Mouse (Mus musculus): ENCODE results near the gene C130050O18Rik. TPM values are rescaled to one million over a fixed set of nuclear protein-coding genes. Genes with fewer than 3 reads are reported as not detected.

C130050O18Rik gene
- 10 to 100 TPM; 64.5 to 66.6 TPM for total RNA-seq (2023)

GRCm38 (mm10) chr5:139404801-139405401, at the start of gene C130050O18Rik:
C130050O18Rik (plus strand) TSS chr5:139405280.

GRCm38 (mm10) chr5:139377468-139378270, 27.4 kb upstream of the C130050O18Rik start, which contains the start of gene Gpr146:
Gpr146 (plus strand) TSS chr5:139377697.

GRCm38 (mm10) chr5:139423026-139423865, 18.2 kb downstream of the C130050O18Rik start, which contains the start of gene Gper1:
Gper1 (plus strand) TSS chr5:139423151.

GRCm38 (mm10) chr5:139460384-139461067, 55.4 kb downstream of the C130050O18Rik start, which contains the start of gene 3110082I17Rik:
3110082I17Rik (minus strand) TSS chr5:139460527.

Other genes starting within 250 kb of the C130050O18Rik start
- gene Sun1, start 204.6 kb upstream of the C130050O18Rik start, total RNA-seq (2023) = 100 to 1,000 TPM in 1 of 2 experiments, 10 to 100 TPM in 1; 94.6 to 106 TPM
- 10 to 100 TPM; 27.8 to 28.1 TPM for gene Get4, start 153.0 kb upstream of the C130050O18Rik start, total RNA-seq (2023)
- gene Adap1, start 79.7 kb upstream of the C130050O18Rik start, total RNA-seq (2023) = 100 to 1,000 TPM; 192 to 194 TPM
- gene Cox19, start 53.9 kb upstream of the C130050O18Rik start, total RNA-seq (2023) = 10 to 100 TPM; 23.0 to 34.9 TPM
- not detected for gene Cyp2w1, start 52.7 kb upstream of the C130050O18Rik start, total RNA-seq (2023)
- 10 to 100 TPM; 11.5 to 12.2 TPM for gene Gpr146, start 27.6 kb upstream of the C130050O18Rik start, total RNA-seq (2023)
- gene Gper1, start 17.9 kb downstream of the C130050O18Rik start, total RNA-seq (2023) = 1 to 10 TPM in 1 of 2 experiments, under 1 TPM in 1; 0.39 to 1.3 TPM
- gene 3110082I17Rik, start 55.2 kb downstream of the C130050O18Rik start, total RNA-seq (2023) = 10 to 100 TPM; 30.3 to 31.7 TPM
- gene Zfand2a, start 79.3 kb downstream of the C130050O18Rik start, total RNA-seq (2023) = 100 to 1,000 TPM; 125 to 129 TPM
- not detected for gene Uncx, start 138.2 kb downstream of the C130050O18Rik start, total RNA-seq (2023)

All from monocyte, adult 59 days (primary cell).